Mouse (Mus musculus) naive thymus-derived CD4-positive, alpha-beta T cell, adult 2 months (primary cell): ENCODE results near the gene Pole3.
A peak's percentile ranks its signal among the peaks of the same experiment; 100 is the strongest.

Experiments used
- DNase-seq: peaks from one replicate; pipeline ENCODE4 v3.0.0-alpha.2; 2011; ENCODE audit warnings: low read depth

Pole3 gene

DNA sequence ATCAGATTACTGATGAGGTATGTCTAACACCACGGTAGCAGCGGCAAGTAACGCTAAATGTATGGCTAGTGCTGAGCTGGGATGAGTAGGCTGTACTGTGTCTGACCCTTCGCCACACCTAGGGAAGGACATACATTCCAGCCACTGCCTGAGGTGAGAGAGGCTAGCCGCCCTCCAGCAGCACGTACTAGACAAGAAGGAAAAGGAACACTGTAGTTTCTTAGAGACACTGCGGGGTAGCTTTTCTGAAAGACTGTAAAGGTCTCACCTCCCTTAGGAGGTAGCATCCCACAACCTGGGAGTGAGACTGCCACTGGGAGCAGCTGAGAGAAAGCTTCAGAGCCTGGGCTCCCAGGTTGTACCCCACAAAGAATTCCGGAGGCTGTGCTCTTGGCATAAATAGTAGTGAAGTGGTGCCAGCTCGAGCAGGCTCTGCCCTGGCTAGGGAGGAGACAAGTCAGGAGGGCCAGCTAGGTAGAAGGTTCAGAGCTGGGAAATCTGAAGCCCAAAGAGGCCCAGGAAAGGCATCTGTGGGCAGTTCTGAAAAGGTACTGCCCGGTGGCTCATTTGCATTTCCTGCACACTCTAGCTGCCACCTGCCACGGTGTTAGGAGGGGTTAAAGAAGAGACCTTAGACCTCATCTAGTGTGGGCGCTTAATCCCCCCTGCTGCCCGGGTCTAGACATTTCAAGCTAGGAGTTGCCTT, 6.3 kb downstream of the Pole3 start:
- no peak for DNase-seq

DNA sequence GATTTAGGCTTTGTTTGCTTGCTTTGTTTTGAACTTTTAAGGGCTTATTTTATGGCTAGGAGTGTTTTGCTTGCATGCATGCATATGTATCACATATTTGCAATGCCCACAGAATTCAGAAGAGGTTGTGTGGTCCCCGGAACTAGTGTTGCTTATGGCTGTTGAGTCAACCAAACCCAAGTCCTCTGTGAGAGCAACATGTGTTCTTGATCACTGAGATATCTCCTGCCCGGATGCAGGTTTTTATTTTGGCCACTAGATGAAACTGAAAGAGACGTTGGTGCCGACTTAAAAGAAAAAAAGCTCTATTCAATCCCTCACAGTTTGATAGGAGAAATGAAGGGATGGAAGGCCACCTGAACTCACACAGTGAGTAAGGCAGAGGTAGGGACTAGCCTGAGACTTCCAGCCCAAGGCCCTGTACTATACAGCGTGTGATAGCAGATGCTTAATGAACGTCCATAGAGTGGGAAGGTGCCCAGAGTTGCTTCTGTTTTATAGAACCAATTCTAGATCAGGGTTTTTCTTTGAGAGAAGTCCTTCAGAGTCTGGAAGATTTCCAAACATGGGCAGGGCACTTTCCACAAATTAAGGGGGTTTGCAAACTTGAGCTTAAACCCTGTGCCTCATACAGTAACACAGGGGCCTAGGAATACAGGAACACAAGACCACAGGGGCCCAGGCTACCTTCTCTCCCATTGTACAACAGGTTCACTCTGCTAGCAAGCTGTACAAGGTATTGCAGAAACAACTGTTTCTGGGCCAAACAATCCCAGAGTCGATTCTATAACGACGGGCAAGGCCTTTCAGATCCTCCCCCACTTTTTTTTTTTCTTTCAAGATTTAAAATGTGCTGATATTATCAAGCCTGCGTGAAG, 7.1 kb downstream of the Pole3 start:
- no peak for DNase-seq

DNA sequence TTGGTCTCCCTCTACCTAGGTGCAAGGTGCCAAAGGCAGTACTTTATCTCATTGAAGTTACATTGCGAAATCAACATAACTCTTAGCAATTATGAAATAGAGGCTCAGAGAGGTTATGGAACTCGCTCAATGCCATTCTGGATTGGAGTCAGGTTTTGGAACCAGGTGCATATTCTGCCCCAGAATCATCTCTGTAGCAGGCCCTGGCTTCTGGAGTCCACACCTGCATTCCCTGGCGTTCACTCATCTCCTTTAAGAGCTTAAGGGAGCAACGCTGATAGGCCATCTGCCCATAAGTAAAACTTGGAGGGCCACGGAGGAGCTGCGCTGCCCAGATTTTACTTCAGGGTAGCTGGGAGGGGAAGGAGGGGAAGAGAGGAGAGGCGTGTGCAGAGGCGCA, 7.8 kb downstream of the Pole3 start:
- DNase-seq = no peak

DNA sequence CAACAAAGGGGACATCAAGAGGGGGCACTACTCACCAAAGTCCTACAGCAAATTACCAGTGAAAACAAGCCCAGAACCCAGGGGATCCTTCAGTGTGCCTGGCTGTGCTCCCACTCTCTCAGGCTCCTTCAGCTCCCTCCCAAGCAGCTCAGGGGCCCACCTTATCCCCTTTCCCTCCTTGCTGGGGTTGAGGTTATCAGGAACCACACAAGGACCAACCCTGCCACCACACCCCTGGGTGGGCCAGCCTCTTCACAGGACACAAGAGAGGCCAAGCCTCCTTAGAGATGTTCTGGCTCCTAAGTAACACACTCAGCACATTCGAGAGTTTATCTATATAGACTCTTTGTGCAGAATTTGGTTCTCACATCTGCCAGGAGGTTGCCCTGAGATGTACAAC, 8.3 kb downstream of the Pole3 start:
- DNase-seq = no peak

DNA sequence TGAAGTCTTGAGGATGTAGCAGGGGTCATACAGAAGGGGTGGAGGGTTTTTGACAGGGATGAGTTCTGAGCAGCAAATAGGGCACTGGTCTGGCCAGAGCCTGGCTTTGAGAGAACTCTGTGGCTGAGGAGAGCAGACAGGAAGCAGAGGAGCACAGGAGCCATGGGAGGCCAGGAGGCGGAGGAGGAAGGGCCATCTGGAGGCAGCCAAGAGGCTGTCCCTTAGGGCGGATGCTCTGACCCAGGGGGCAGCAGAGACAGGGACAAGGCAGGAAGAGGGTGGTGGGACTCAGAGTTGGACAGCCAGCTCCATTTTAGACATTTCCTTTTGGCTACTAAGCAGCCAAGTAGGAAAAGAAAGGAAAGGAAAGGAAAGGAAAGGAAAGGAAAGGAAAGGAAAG, 8.8 kb downstream of the Pole3 start:
- no peak for DNase-seq

GRCm38 (mm10) chr4:62515490-62515889, 9.4 kb downstream of the Pole3 start:
- DNase-seq = no peak

- DNase-seq = no peak
These were observed 9.9 kb downstream of the Pole3 start for GRCm38 (mm10) chr4:62514995-62515394.

- DNase-seq = no peak
These were observed 10.8 kb downstream of the Pole3 start for GRCm38 (mm10) chr4:62513998-62514506.

DNA sequence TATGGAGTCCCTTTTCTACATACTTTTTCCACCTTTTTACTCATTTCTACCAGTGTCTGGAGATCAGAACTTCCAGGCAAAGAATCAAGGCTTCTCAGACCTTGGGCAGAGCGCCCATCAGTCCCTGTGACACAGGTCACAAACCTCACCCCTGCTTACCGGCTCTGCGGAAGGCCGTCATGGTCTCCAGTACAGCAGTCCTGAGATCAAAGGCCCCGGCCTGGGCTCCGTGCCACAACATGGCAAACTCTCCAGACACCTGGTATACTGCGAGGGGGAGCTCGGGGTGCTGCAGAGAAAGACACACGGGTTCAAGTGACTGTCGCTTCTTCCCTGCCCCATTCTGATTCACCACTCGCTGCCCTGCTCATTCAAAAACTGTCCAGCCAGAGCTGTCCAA, 14.9 kb downstream of the Pole3 start:
- no peak for DNase-seq

- no peak for DNase-seq
These were observed 16.0 kb downstream of the Pole3 start for GRCm38 (mm10) chr4:62508839-62509238.

- DNase-seq = peak; percentile 69
These were observed 18.1 kb downstream of the Pole3 start for GRCm38 (mm10) chr4:62506798-62507197.

- no peak for DNase-seq
These were observed 18.9 kb downstream of the Pole3 start for GRCm38 (mm10) chr4:62505991-62506390.

DNA sequence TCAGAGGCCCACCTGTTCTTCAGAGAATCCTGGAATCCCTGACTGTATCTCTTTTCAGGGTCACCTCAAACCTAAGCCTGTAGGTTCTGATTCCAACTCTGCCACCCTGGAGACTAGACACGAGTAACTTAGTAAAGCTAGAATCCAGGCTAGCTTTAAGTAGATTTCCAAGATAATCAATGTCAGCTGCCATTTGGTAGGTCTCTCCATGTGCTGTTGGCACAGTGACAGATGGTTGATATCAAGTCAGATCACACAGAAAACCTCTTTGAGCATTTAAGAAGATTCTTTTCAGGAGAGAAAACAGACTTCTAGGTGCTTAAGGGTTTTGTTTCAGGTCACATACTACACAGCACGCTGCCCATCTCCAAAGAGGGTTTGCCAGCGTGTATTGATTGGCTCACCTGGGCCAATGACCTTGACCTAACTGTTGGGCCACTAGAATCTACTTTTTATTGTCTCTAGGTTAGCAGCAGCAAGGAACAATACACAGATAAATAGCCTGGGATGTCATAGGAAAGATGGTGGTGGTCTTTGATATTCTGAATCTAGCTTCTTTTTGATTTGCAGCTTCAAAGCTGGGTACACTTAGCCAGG, 21.4 kb downstream of the Pole3 start, which contains the start of gene Hdhd3:
Gene Hdhd3, minus strand, starts transcription at position 94 of the 597 bp plus-strand sequence.
- DNase-seq = no peak

GRCm38 (mm10) chr4:62502969-62503368, 21.9 kb downstream of the Pole3 start:
- DNase-seq = peak; percentile 48

GRCm38 (mm10) chr4:62501964-62502732, 22.7 kb downstream of the Pole3 start:
- peak; percentile 72 for DNase-seq

DNA sequence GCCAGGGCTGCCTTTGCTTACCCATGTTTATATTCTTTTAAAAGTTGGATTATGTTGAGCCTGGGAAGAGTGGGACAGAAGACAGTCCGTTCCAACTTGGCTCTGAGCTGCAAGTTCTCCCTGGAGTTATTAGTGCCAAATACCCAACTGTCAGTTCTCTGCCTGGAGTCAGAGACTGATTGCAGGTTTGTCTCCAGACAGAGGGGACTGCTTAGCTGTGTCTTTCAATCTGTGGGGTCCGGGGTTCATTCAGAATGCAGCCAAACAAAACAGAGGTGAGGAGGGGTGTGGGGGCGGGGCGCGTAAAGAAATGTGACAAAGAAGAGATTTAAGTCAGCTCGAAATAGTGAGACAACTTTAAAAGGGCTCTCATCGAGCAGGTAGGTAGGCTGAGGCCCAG, 23.3 kb downstream of the Pole3 start:
- DNase-seq = no peak

DNA sequence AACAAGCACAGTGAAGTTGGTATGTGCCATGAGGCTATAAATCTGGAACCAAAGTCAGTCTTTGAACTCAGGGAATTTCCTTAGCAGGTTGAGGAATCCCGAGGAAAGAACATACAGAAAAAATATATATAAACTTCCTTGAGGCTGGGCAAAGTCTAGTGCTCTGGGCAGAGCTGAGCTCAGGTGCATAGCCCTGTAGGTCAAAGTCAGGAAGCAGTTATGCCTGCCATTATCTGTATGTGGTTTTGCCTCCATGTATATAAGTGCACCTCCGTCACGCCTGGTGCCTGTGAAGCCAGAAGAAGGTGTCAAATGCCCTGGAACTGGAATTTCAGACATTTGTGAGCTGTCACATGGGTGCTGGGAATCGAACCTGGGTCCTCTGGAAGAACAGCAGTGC, 24.1 kb downstream of the Pole3 start:
- DNase-seq = no peak

DNA sequence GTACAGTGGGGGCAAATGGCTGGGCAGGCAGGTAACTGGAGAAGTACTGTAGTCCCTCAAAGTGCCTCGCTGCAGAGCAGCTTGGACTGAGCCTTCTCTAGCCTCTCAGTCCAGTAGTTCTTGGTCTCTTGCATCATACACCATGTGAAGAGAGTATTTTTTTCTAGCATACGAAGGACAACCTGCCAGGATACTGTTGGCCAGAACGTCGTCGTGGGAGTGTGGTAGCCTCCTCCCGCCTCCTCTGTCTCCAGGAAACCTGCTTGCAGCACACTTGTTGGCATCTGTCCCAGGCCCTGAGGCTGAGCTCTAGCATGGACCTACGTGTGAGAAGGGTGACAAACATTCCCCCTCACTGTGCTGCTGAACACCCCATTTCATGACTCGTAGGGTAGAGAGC, 28.1 kb downstream of the Pole3 start:
- no peak for DNase-seq

GRCm38 (mm10) chr4:62495946-62496345, 28.9 kb downstream of the Pole3 start:
- no peak for DNase-seq

- no peak for DNase-seq
These were observed 30.6 kb downstream of the Pole3 start for GRCm38 (mm10) chr4:62494230-62494629.

- no peak for DNase-seq
These were observed 32.2 kb downstream of the Pole3 start for GRCm38 (mm10) chr4:62492682-62493081.

GRCm38 (mm10) chr4:62487914-62488313, 37.0 kb downstream of the Pole3 start:
- DNase-seq = no peak
